Mouse (Mus musculus) heart, embryonic 11.5 days (tissue): ENCODE results near the gene Shisa4. TPM values are rescaled to one million over a fixed set of nuclear protein-coding genes. Genes with fewer than 3 reads are reported as not detected.

Experiments used
- ATAC-seq: fragments of 200-750 bp; cut with Nextera tagmentation; replicated peaks from 2 replicates; pipeline ENCODE4 v1.8.0; 2017; ENCODE audit warnings: moderate library complexity; ENCODE audit not compliant: insufficient number of reproducible peaks, low FRiP score, low TSS enrichment
- H3K27ac ChIP-seq: fragments of 300-500 bp; sonication (generic); 2 replicates; pipeline ENCODE4 v1.5.1; 2014; ENCODE audit warnings: mild to moderate bottlenecking, low read depth, low read length
- H3K27me3 ChIP-seq: fragments of 300-500 bp; sonication (generic); 2 replicates; pipeline ENCODE4 v1.6.1; 2014; ENCODE audit warnings: mild to moderate bottlenecking, low read length, mixed read lengths; ENCODE audit not compliant: control insufficient read depth, insufficient read depth
- H3K36me3 ChIP-seq: fragments of 300-500 bp; sonication (generic); 2 replicates; pipeline ENCODE4 v1.6.1; 2014; ENCODE audit warnings: mild to moderate bottlenecking, low read length, moderate library complexity, mixed read lengths; ENCODE audit not compliant: control insufficient read depth, insufficient read depth
- H3K4me1 ChIP-seq: fragments of 300-500 bp; sonication (generic); 2 replicates; pipeline ENCODE4 v1.6.1; 2014; ENCODE audit warnings: low read length; ENCODE audit not compliant: control insufficient read depth, insufficient read depth
- H3K4me2 ChIP-seq: fragments of 300-500 bp; sonication (generic); 2 replicates; pipeline ENCODE4 v1.6.1; 2014; ENCODE audit warnings: mild to moderate bottlenecking, moderate library complexity
- H3K4me3 ChIP-seq: fragments of 300-500 bp; sonication (generic); 2 replicates; pipeline ENCODE4 v1.5.1; 2014; ENCODE audit warnings: low read depth, low read length
- H3K9ac ChIP-seq: fragments of 300-500 bp; sonication (generic); 2 replicates; pipeline ENCODE4 v1.6.1; 2014; ENCODE audit warnings: mild to moderate bottlenecking, low read depth, low read length, moderate library complexity
- H3K9me3 ChIP-seq: fragments of 300-500 bp; sonication (generic); replicated peaks from 2 replicates; pipeline ENCODE4 v1.6.1; 2016; ENCODE audit warnings: low read length; ENCODE audit not compliant: control insufficient read depth
- WGBS: fragments of 180-500 bp; shearing (Covaris S2); extraction: QIAGEN DNeasy Blood & Tissue Kit; methylation state at CpG from one replicate; pipeline ENCODE4 v1.1.7; 2014; ENCODE audit not compliant: insufficient replicate concordance; 5-methylcytosine and 5-hydroxymethylcytosine counted together
- polyA plus RNA-seq: library from polyadenylated mRNA; unstranded; fragments of >200 nt; fragmentation: Nextera tagmentation; extraction: Ambion mirVana; gene quantifications from 2 replicates; pipeline ENCODE4 v1.2.1, GENCODE M21; 2014

Gene Shisa4
- polyA plus RNA-seq, 1 experiment from 2014 or later = 25.6 TPM

GRCm38 (mm10) chr1:135325934-135326333 lies 49.1 kb downstream of the Shisa4 start:
- Histone ChIP-seq H3K27me3 (0 out of 2 replicates have a peak, but pooled peaks cover 3% of the 10 kb centered on the region), H3K27ac (no peak overlapping the region), H3K36me3 (no peaks in the 10 kb centered on the region), H3K4me2 (peak overlapping the region; percentile 72), H3K9me3 (no peaks in the 10 kb centered on the region), H3K4me3 (no peak overlapping the region), H3K9ac (no peak overlapping the region), H3K4me1 (peaks cover 10% of the 10 kb centered on the region)
- 74% methylated on average over 2 of the region's 2 CpGs for WGBS
- ATAC-seq = no peak

- H3K36me3 ChIP-seq = no peaks in the 10 kb centered on the region
- ATAC-seq = 0 out of 2 replicates have a peak, but pooled peaks have one; percentile 68
- H3K4me3 ChIP-seq = peak within 1 kb of the TSS; percentile 32
- H3K27ac ChIP-seq = peak within 1 kb of the TSS; percentile 29; the same call in 1 of the 2 replicates
- H3K27me3 ChIP-seq = 0 out of 2 replicates have a peak, but pooled peaks cover 3% of the 10 kb centered on the region
- 11% methylated on average over 8 of the region's 8 CpGs for WGBS
- peaks cover 4% of the 10 kb centered on the region; the same call in 1 of the 2 replicates for H3K4me1 ChIP-seq
- peak within 1 kb of the TSS; percentile 72 for H3K4me2 ChIP-seq
- no peaks in the 10 kb centered on the region for H3K9me3 ChIP-seq
- H3K9ac ChIP-seq = peak within 1 kb of the TSS; percentile 64; the same call in 1 of the 2 replicates
Measured at GRCm38 (mm10) chr1:135324571-135324970, 50.5 kb downstream of the Shisa4 start, which contains the start of gene Lmod1. Gene Lmod1, plus strand, starts transcription at chr1:135324807.

- Histone ChIP-seq H3K27me3 (0 out of 2 replicates have a peak, but pooled peaks cover 3% of the 10 kb centered on the region), H3K4me3 (no peak overlapping the region), H3K4me1 (peaks cover 4% of the 10 kb centered on the region; the same call in 1 of the 2 replicates), H3K36me3 (no peaks in the 10 kb centered on the region), H3K9ac (no peak overlapping the region), H3K4me2 (no peak overlapping the region), H3K27ac (no peak overlapping the region), H3K9me3 (no peaks in the 10 kb centered on the region)
- ATAC-seq = no peak
- 69% methylated on average over 7 of the region's 7 CpGs for WGBS
Measured at GRCm38 (mm10) chr1:135323367-135323901, 51.6 kb downstream of the Shisa4 start.

Other genes with a start within 250 kb of the Shisa4 start
- gene Ptpn7, start 242.5 kb downstream of the Shisa4 start, polyA plus RNA-seq = 1.2 and 2.0 TPM in 2 replicates
- gene Arl8a, start 228.4 kb downstream of the Shisa4 start, polyA plus RNA-seq = 27.7 and 29.7 TPM in 2 replicates
- gene Gpr37l1, start 207.6 kb downstream of the Shisa4 start, polyA plus RNA-seq = not detected in 2 replicates
- 1.0 and 1.3 TPM in 2 replicates for gene Elf3, start 116.7 kb downstream of the Shisa4 start, polyA plus RNA-seq
- 64.4 and 65.2 TPM in 2 replicates for gene Rnpep, start 91.2 kb downstream of the Shisa4 start, polyA plus RNA-seq
- 333 and 344 TPM in 2 replicates for gene Timm17a, start 61.5 kb downstream of the Shisa4 start, polyA plus RNA-seq
- 1.5 and 2.0 TPM in 2 replicates for gene Lmod1, start 50.4 kb downstream of the Shisa4 start, polyA plus RNA-seq
- gene Ipo9, start 55.3 kb upstream of the Shisa4 start, polyA plus RNA-seq = 111 and 132 TPM in 2 replicates
- gene Nav1, start 232.1 kb upstream of the Shisa4 start, polyA plus RNA-seq = 25.2 and 30.8 TPM in 2 replicates